Comparison of ENCODE assay signal across 11 mouse cellular contexts in the genomic region with DNA sequence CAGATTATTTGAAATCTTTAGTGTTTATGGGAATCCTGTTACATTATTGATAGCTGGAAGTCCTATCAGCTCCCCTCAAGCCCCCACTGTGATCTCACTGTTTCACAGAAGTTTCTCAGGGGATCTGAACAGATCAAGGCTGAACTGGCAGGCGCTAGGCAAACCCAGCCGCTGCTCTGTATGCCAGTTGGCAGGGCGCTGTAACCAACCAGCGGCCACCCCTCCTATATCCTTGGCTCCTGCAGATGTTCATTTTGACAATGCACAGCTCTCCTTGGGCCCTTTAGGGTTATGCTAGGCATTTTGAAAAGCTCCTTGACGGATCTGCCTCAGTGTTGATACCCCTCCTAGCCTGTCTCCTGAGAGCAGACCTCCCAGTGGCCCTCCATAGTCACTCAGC.
A peak's percentile ranks its signal among the peaks of the same experiment; 100 is the strongest.
DNase-seq lines count a peak whose midpoint lies in the region; ATAC-seq lines count a peak whose summit lies in the region.
"Had no signal": no experiment of that assay in that cellular context is flagged by ENCODE, and none has a peak within 500 bp of the region (broad histone marks: within the 10 kb centered on the region; RNA-seq: fewer than 3 reads in every experiment).

No protein-coding gene starts in this region.

- peak; percentile 59 to 90 for DNase-seq in adrenal gland, adult (ENCODE audit: inconsistent age in 2 of 2, low spot score in 1 of 2)
- no peak for DNase-seq in adrenal gland, postnatal 4 days (ENCODE audit: low spot score in 2 of 2)
- DNase-seq in kidney, adult 11 months: no peak
- peak; percentile 74 for DNase-seq in adrenal gland, adult 2 months
- no peak for DNase-seq in frontal cortex, postnatal 25 days (ENCODE audit: low spot score in 2 of 2)
- no peak for DNase-seq in thymus, postnatal 25 days
- DNase-seq: cerebellum, postnatal 25 days; gastrocnemius, postnatal 10 days had no signal

- ATAC-seq in kidney, embryonic 14.5 days (ENCODE audit: low FRiP score, low TSS enrichment): no peak
- ATAC-seq in hindbrain, embryonic 16.5 days: no peak

- no peaks in the 10 kb centered on the region for H3K27me3 ChIP-seq in kidney, embryonic 14.5 days (ENCODE audit: control insufficient read depth, insufficient read depth, low read length)
- H3K27me3 ChIP-seq in hindbrain, embryonic 16.5 days (replicated peaks; ENCODE audit: control insufficient read depth, insufficient read depth, low read length): no peaks in the 10 kb centered on the region; the same call in 1 of the 2 replicates
- H3K27me3 ChIP-seq: midbrain, embryonic 12.5 days had no signal

- peaks cover 8% of the 10 kb centered on the region; the same call in 1 of the 2 replicates for H3K4me1 ChIP-seq in kidney, embryonic 14.5 days (ENCODE audit: control insufficient read depth, insufficient read depth, low read length)
- H3K4me1 ChIP-seq in hindbrain, embryonic 16.5 days (ENCODE audit: control insufficient read depth, insufficient read depth, low read depth, low read length): no peaks in the 10 kb centered on the region

- no peak overlapping the region for H3K9ac ChIP-seq in kidney, embryonic 14.5 days (ENCODE audit: low read depth, low read length)
- H3K9ac ChIP-seq in hindbrain, embryonic 16.5 days (ENCODE audit: low read depth, low read length): no peak overlapping the region
- H3K9ac ChIP-seq: midbrain, embryonic 12.5 days had no signal

- no peaks in the 10 kb centered on the region for H3K9me3 ChIP-seq in kidney, embryonic 14.5 days (ENCODE audit: control insufficient read depth, low read length)
- H3K9me3 ChIP-seq in hindbrain, embryonic 16.5 days (ENCODE audit: control insufficient read depth, low read length): no peaks in the 10 kb centered on the region
- H3K9me3 ChIP-seq: midbrain, embryonic 12.5 days had no signal

- WGBS in kidney, embryonic 14.5 days: 90% methylated on average over 5 of the region's 5 CpGs
- WGBS in hindbrain, embryonic 16.5 days: 56% methylated on average over 5 of the region's 5 CpGs

- H3K27ac ChIP-seq in kidney, embryonic 14.5 days (ENCODE audit: low read depth, low read length): no peak overlapping the region
- no peak overlapping the region for H3K27ac ChIP-seq in hindbrain, embryonic 16.5 days (ENCODE audit: low read depth, low read length)
- H3K27ac ChIP-seq: midbrain, embryonic 12.5 days had no signal

- peak overlapping the region; percentile 23; the same call in 1 of the 2 replicates for H3K4me2 ChIP-seq in kidney, embryonic 14.5 days (replicated peaks; ENCODE audit: low read depth, low read length)
- H3K4me2 ChIP-seq in hindbrain, embryonic 16.5 days (ENCODE audit: low read length): peak overlapping the region; percentile 28; the same call in 1 of the 2 replicates
- H3K4me2 ChIP-seq: midbrain, embryonic 12.5 days had no signal

- no peaks in the 10 kb centered on the region for H3K36me3 ChIP-seq in kidney, embryonic 14.5 days (ENCODE audit: control insufficient read depth, insufficient read depth, low read length)
- H3K36me3 ChIP-seq in hindbrain, embryonic 16.5 days (ENCODE audit: control insufficient read depth, insufficient read depth, low read length): no peaks in the 10 kb centered on the region
- H3K36me3 ChIP-seq: midbrain, embryonic 12.5 days had no signal

- H3K4me3 ChIP-seq in kidney, embryonic 14.5 days (ENCODE audit: low read length): peak overlapping the region; percentile 9; the same call in 1 of the 2 replicates
- H3K4me3 ChIP-seq in hindbrain, embryonic 16.5 days (ENCODE audit: low read length): 0 out of 2 replicates have a peak overlapping the region, but pooled peaks have one; percentile 6
- H3K4me3 ChIP-seq: midbrain, embryonic 12.5 days had no signal

Comparison
In these comparisons a context has a peak if more than half of its experiments do, and no peak if none do; other contexts are left out.
1. DNase-seq: peak in adrenal gland, adult (2 of 2) and adrenal gland, adult 2 months (single experiment); none in adrenal gland, postnatal 4 days (0 of 2), kidney, adult 11 months (single experiment), frontal cortex, postnatal 25 days (0 of 2) and thymus, postnatal 25 days (single experiment).